Mouse (Mus musculus) embryonic facial prominence, embryonic 11.5 days (tissue): Measurements from ENCODE around the gene Vps4b. TPM values are rescaled to one million over a fixed set of nuclear protein-coding genes. Genes with fewer than 3 reads are reported as not detected.
A peak's percentile ranks its signal among the peaks of the same experiment; 100 is the strongest.

Experiments
- ATAC-seq: fragments of 200-750 bp; cut with Nextera tagmentation; replicated peaks from 2 replicates; pipeline ENCODE4 v1.8.0; 2017; ENCODE audit warnings: low read depth; ENCODE audit not compliant: insufficient number of reproducible peaks, low FRiP score, low TSS enrichment
- DNase-seq: peaks from one replicate; pipeline ENCODE4 v3.0.0-alpha.2; 2015; ENCODE audit warnings: low spot score
- H3K27ac ChIP-seq: fragments of 300-500 bp; sonication (generic); replicated peaks from 2 replicates; pipeline ENCODE4 v1.5.1; 2014; ENCODE audit warnings: mild to moderate bottlenecking, low read depth, low read length, control low read depth
- H3K27me3 ChIP-seq: fragments of 300-500 bp; sonication (generic); 2 replicates; pipeline ENCODE4 v1.6.1; 2014; ENCODE audit warnings: mild to moderate bottlenecking, low read length, moderate library complexity, mixed read lengths; ENCODE audit not compliant: control insufficient read depth, insufficient read depth
- H3K36me3 ChIP-seq: fragments of 300-500 bp; sonication (generic); replicated peaks from 2 replicates; pipeline ENCODE4 v1.6.1; 2014; ENCODE audit warnings: low read depth, mild to moderate bottlenecking, low read length, moderate library complexity, mixed read lengths; ENCODE audit not compliant: control insufficient read depth, insufficient read depth
- H3K4me1 ChIP-seq: fragments of 300-500 bp; sonication (generic); 2 replicates; pipeline ENCODE4 v1.6.1; 2014; ENCODE audit warnings: low read length, mixed read lengths; ENCODE audit not compliant: control insufficient read depth, insufficient read depth
- H3K4me2 ChIP-seq: fragments of 300-500 bp; sonication (generic); 2 replicates; pipeline ENCODE4 v1.6.1; 2014; ENCODE audit warnings: low read depth, mild to moderate bottlenecking, control low read depth, low read length, moderate library complexity
- H3K4me3 ChIP-seq: fragments of 300-500 bp; sonication (generic); 2 replicates; pipeline ENCODE4 v1.5.1; 2014; ENCODE audit warnings: low read depth, low read length, control low read depth
- H3K9ac ChIP-seq: fragments of 300-500 bp; sonication (generic); replicated peaks from 2 replicates; pipeline ENCODE4 v1.6.1; 2014; ENCODE audit warnings: mild to moderate bottlenecking, control low read depth, low read length
- H3K9me3 ChIP-seq: fragments of 300-500 bp; sonication (generic); replicated peaks from 2 replicates; pipeline ENCODE4 v1.6.1; 2016; ENCODE audit warnings: mild to moderate bottlenecking, low read length, inconsistent platforms, mixed read lengths; ENCODE audit not compliant: control insufficient read depth
- WGBS: fragments of 180-500 bp; shearing (Covaris S2); extraction: QIAGEN DNeasy Blood & Tissue Kit; methylation state at CpG from one replicate; pipeline ENCODE4 v1.1.7; 2014; 5-methylcytosine and 5-hydroxymethylcytosine counted together
- polyA plus RNA-seq: library from polyadenylated mRNA; unstranded; fragments of >200 nt; fragmentation: Nextera tagmentation; extraction: Ambion mirVana; gene quantifications from 2 replicates; pipeline ENCODE4 v1.2.1, GENCODE M21; 2014

The Vps4b gene
- 87.8 and 90.2 TPM in 2 replicates for polyA plus RNA-seq

DNA sequence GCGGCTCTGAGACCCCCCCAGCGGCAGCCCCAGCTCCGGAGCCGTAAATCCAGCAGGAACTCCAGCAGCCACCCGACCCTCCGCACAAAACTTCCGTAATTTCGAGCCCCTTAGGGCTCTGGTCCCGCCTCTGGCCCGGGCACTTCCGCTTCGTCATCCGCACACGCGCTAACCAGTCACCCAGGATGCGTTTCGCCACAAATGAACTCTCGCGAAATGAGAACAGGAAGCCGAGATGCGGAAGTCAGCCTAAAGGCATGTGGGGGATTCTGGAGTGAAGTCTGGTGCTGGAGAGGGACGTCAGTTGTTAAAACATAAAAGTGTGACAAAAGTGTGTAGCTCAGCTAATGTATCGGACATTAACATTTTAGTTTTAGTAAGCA, at the start of gene Vps4b:
Gene Vps4b, minus strand, starts transcription at position 187 of the 383 bp plus-strand sequence.
- Histone ChIP-seq H3K4me1 (no peaks in the 10 kb centered on the region), H3K27ac (peak within 1 kb of the TSS; percentile 88), H3K9me3 (no peaks in the 10 kb centered on the region), H3K9ac (peak within 1 kb of the TSS; percentile 91), H3K27me3 (no peaks in the 10 kb centered on the region), H3K4me2 (peak within 1 kb of the TSS; percentile 57), H3K4me3 (peak within 1 kb of the TSS; percentile 98), H3K36me3 (no peaks in the 10 kb centered on the region)
- DNase-seq (peak; percentile 98), ATAC-seq (peak; percentile 99)
- WGBS = under 1% methylated on average over 23 of the region's 23 CpGs

- H3K9ac ChIP-seq = no peak overlapping the region
- H3K27me3 ChIP-seq = no peaks in the 10 kb centered on the region
- no peak overlapping the region for H3K27ac ChIP-seq
- H3K4me2 ChIP-seq = no peak overlapping the region
- no peaks in the 10 kb centered on the region for H3K4me1 ChIP-seq
- ATAC-seq = no peak
- no peak for DNase-seq
- H3K4me3 ChIP-seq = no peak overlapping the region
- no peaks in the 10 kb centered on the region for H3K36me3 ChIP-seq
- 74% methylated on average over 4 of the region's 4 CpGs for WGBS
- no peaks in the 10 kb centered on the region for H3K9me3 ChIP-seq
Measured at GRCm38 (mm10) chr1:106828784-106829183, 32.3 kb upstream of the Vps4b start.

DNA sequence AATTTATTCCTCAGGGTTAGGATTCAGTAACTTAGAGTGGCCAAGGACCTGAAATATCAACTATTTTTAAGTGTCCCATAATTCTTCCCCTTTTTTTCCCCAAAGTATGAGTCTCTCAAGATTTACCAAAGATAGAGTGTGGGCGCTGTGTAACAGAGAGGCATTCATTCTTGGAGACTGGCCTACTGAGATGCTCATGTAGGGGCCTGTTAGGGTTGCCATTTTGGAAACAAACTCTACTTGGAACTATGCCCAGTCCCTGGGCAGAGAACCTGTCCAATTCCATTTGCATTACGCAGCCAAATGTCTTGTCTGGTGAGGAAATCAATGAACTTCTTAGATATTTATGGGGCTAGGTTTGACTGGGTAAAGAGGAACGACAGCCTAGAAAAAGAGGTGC, 25.8 kb upstream of the Vps4b start:
- H3K36me3 ChIP-seq = no peaks in the 10 kb centered on the region
- H3K4me1 ChIP-seq = no peaks in the 10 kb centered on the region
- 88% methylated on average over 3 of the region's 3 CpGs for WGBS
- no peaks in the 10 kb centered on the region for H3K9me3 ChIP-seq
- no peak overlapping the region for H3K9ac ChIP-seq
- DNase-seq (no peak), ATAC-seq (no peak)
- H3K4me3 ChIP-seq = no peak overlapping the region
- no peak overlapping the region for H3K27ac ChIP-seq
- no peak overlapping the region for H3K4me2 ChIP-seq
- no peaks in the 10 kb centered on the region for H3K27me3 ChIP-seq

- Histone ChIP-seq H3K9ac (no peak overlapping the region), H3K36me3 (no peaks in the 10 kb centered on the region), H3K27ac (no peak overlapping the region), H3K4me2 (no peak overlapping the region), H3K4me3 (no peak overlapping the region), H3K4me1 (no peaks in the 10 kb centered on the region), H3K9me3 (no peaks in the 10 kb centered on the region), H3K27me3 (no peaks in the 10 kb centered on the region)
- DNase-seq (peak; percentile 54), ATAC-seq (no peak)
- WGBS = 28% methylated on average over 4 of the region's 4 CpGs
Measured at GRCm38 (mm10) chr1:106818323-106818722, 21.8 kb upstream of the Vps4b start.

GRCm38 (mm10) chr1:106816766-106817165, 20.2 kb upstream of the Vps4b start:
- Histone ChIP-seq H3K27ac (no peak overlapping the region), H3K4me3 (no peak overlapping the region), H3K4me1 (no peaks in the 10 kb centered on the region), H3K27me3 (no peaks in the 10 kb centered on the region), H3K4me2 (no peak overlapping the region), H3K9ac (no peak overlapping the region), H3K9me3 (no peaks in the 10 kb centered on the region), H3K36me3 (no peaks in the 10 kb centered on the region)
- WGBS = 83% methylated on average over 11 of the region's 11 CpGs
- DNase-seq (no peak), ATAC-seq (no peak)

- Histone ChIP-seq H3K36me3 (no peaks in the 10 kb centered on the region), H3K27me3 (no peaks in the 10 kb centered on the region), H3K9ac (no peak overlapping the region), H3K27ac (no peak overlapping the region), H3K9me3 (no peaks in the 10 kb centered on the region), H3K4me1 (no peaks in the 10 kb centered on the region), H3K4me3 (no peak overlapping the region), H3K4me2 (no peak overlapping the region)
- DNase-seq (no peak), ATAC-seq (no peak)
- 80% methylated on average over 6 of the region's 6 CpGs for WGBS
Measured at GRCm38 (mm10) chr1:106815265-106815664, 18.7 kb upstream of the Vps4b start.

DNA sequence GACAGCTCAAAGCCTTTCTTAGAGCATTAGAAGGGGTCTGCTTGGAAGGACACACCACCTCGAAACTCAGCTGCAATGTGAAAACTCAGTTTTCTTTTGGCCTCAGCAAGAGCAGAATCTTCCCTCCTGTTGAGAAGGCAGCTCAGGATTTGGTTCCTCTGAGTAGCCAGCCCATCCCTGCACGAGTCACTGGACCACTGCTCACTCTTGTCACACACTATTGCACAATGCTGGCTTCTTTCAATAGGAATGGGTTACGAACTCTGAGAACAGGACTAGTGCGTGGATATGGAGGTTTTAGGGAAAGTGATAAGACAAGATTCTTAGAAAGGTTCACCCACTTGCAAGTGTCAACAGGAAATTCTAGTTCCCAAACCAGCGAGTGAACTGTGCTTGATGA, 18.3 kb upstream of the Vps4b start:
- H3K27ac ChIP-seq = no peak overlapping the region
- no peaks in the 10 kb centered on the region for H3K9me3 ChIP-seq
- H3K4me1 ChIP-seq = no peaks in the 10 kb centered on the region
- DNase-seq (no peak), ATAC-seq (no peak)
- H3K36me3 ChIP-seq = no peaks in the 10 kb centered on the region
- H3K27me3 ChIP-seq = no peaks in the 10 kb centered on the region
- 73% methylated on average over 5 of the region's 5 CpGs for WGBS
- H3K4me2 ChIP-seq = no peak overlapping the region
- H3K4me3 ChIP-seq = no peak overlapping the region
- no peak overlapping the region for H3K9ac ChIP-seq

DNA sequence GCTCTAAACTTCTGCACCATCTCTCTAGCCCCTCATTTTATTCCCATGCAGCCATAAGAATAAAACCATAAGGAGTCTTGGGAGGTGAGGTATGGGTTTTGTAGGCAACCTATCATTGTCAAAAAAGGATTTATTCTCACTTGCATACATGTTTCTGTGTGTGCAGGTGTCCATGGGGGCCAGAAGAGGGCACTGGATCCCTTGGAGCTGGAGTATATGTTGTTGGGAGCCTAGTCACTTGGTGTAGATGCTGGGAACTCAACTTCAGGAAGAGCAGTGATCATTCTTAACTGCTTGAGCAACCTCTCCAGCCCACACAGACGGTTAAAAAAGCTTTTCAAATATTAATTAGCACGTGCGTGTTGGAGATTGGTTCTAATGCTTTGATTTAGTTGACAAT, 3.4 kb upstream of the Vps4b start:
- Histone ChIP-seq H3K4me2 (no peak overlapping the region), H3K27me3 (no peaks in the 10 kb centered on the region), H3K36me3 (no peaks in the 10 kb centered on the region), H3K9ac (no peak overlapping the region), H3K4me1 (no peaks in the 10 kb centered on the region), H3K27ac (no peak overlapping the region), H3K9me3 (no peaks in the 10 kb centered on the region), H3K4me3 (no peak overlapping the region)
- WGBS = 79% methylated on average over 3 of the region's 3 CpGs
- ATAC-seq = no peak
- no peak for DNase-seq
